Mouse (Mus musculus) embryonic facial prominence, embryonic 14.5 days (tissue): ENCODE measurements around the gene Lman2l. TPM values are rescaled to one million over a fixed set of nuclear protein-coding genes. Genes with fewer than 3 reads are reported as not detected.

Experiments used
- ATAC-seq: fragments of 200-750 bp; cut with Nextera tagmentation; 2 replicates; pipeline ENCODE4 v1.8.0; 2017; ENCODE audit warnings: low read depth, moderate number of reproducible peaks, moderate TSS enrichment
- DNase-seq: peaks from one replicate; pipeline ENCODE4 v3.0.0-alpha.2; 2015; ENCODE audit warnings: low spot score
- H3K27ac ChIP-seq: fragments of 300-500 bp; sonication (generic); replicated peaks from 2 replicates; pipeline ENCODE4 v1.5.1; 2014; ENCODE audit warnings: low read depth, mild to moderate bottlenecking, low read length, moderate library complexity
- H3K27me3 ChIP-seq: fragments of 300-500 bp; sonication (generic); replicated peaks from 2 replicates; pipeline ENCODE4 v1.6.1; 2014; ENCODE audit warnings: low read length; ENCODE audit not compliant: control insufficient read depth, insufficient read depth
- H3K36me3 ChIP-seq: fragments of 300-500 bp; sonication (generic); 2 replicates; pipeline ENCODE4 v1.6.1; 2014; ENCODE audit warnings: low read length, mixed read lengths; ENCODE audit not compliant: control insufficient read depth, insufficient read depth
- H3K4me1 ChIP-seq: fragments of 300-500 bp; sonication (generic); 2 replicates; pipeline ENCODE4 v1.6.1; 2014; ENCODE audit warnings: antibody characterized with exemption, low read length; ENCODE audit not compliant: control insufficient read depth, insufficient read depth
- H3K4me2 ChIP-seq: fragments of 300-500 bp; sonication (generic); 2 replicates; pipeline ENCODE4 v1.6.1; 2014; ENCODE audit warnings: low read depth, mild to moderate bottlenecking, low read length, moderate library complexity, mixed read lengths
- H3K4me3 ChIP-seq: fragments of 300-500 bp; sonication (generic); 2 replicates; pipeline ENCODE4 v1.5.1; 2014; ENCODE audit warnings: low read depth, mild to moderate bottlenecking, low read length
- H3K9ac ChIP-seq: fragments of 300-500 bp; sonication (generic); 2 replicates; pipeline ENCODE4 v1.6.1; 2014; ENCODE audit warnings: low read depth, mild to moderate bottlenecking, low read length, moderate library complexity, mixed read lengths
- H3K9me3 ChIP-seq: fragments of 300-500 bp; sonication (generic); 2 replicates; pipeline ENCODE4 v1.6.1; 2016; ENCODE audit warnings: low read length; ENCODE audit not compliant: control insufficient read depth
- WGBS: fragments of 180-500 bp; shearing (Covaris S2); extraction: QIAGEN DNeasy Blood & Tissue Kit; methylation state at CpG from one replicate; pipeline ENCODE4 v1.1.7; 2014; 5-methylcytosine and 5-hydroxymethylcytosine counted together
- polyA plus RNA-seq: library from polyadenylated mRNA; unstranded; fragments of >200 nt; fragmentation: Nextera tagmentation; extraction: Ambion mirVana; gene quantifications from 2 replicates; pipeline ENCODE4 v1.2.1, GENCODE M21; 2014

The Lman2l gene
- polyA plus RNA-seq, 1 experiment from 2014 or later, result 31.7 TPM

DNA sequence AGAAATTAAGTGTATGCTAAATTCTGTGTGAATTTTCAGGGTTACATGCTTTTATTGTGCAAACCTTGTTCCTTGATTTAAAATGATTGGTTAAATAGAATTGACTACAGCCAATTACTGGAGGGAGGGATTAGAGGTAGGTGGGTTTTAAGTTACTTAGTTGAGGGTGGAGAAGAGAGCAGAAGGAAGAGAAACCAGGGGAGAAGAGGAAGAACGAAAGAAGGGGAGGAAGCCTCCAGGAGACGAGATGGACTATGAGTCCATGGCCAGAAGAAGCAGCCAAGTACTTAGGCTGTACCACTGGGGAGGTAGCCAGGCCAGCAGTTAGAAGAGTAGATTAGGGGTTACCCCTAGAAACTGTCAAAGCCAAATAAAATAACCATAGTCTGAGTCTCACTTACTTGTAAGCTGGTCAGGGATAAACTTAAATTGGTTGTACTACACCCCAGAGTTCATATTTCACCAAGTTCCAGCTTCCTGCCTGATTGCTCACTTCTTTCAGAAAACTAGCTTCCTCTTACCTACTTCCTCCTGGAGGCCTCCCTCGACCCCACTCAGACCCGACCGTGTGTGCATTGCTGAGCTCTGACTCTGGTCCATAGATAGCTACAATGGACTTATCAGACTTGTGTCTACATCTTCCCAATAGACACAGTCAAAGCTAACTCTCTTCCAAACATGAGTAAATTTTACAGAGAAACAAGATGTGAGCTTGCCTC is 1.2 kb upstream of the Lman2l start:
- WGBS, result 88% methylated on average over 5 of the region's 5 CpGs
- ATAC-seq (no peak), DNase-seq (no peak)
- H3K4me2 ChIP-seq, result no peak overlapping the region
- no peak overlapping the region for H3K4me3 ChIP-seq
- H3K27ac ChIP-seq, result no peak overlapping the region
- H3K4me1 ChIP-seq, result 0 out of 2 replicates have a peak, but pooled peaks cover 5% of the 10 kb centered on the region
- peaks cover 12% of the 10 kb centered on the region; the same call in 1 of the 2 replicates for H3K36me3 ChIP-seq
- H3K27me3 ChIP-seq, result no peaks in the 10 kb centered on the region
- no peaks in the 10 kb centered on the region for H3K9me3 ChIP-seq
- no peak overlapping the region for H3K9ac ChIP-seq

DNA sequence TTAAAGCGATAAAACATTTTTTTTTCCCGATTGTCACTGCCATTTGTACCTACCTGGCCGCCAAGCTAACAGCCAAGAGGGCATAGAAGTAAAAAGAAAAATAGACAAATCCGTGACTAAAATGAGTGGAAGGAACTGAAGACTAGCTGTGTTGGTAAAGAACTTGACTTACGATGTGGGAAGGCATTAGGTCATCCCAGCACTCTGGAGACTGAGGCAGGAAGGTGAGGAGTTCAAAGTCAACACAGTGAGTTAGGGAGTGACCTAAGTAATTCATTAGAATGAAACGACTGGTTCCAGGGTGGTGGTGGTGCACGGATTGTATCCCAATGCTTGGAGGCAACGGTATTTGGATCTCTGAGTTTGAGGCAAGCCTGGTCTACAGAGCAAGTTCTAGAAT is 437 bp upstream of the Lman2l start:
- H3K9ac ChIP-seq, result no peak overlapping the region
- peak overlapping the region; percentile 59; the same call in 1 of the 2 replicates for H3K27ac ChIP-seq
- ATAC-seq, result no peak; the same call in 1 of the 2 replicates
- WGBS, result 42% methylated on average over 8 of the region's 8 CpGs
- H3K9me3 ChIP-seq, result no peaks in the 10 kb centered on the region
- H3K4me3 ChIP-seq, result peak overlapping the region; percentile 91; the same call in 1 of the 2 replicates
- no peaks in the 10 kb centered on the region for H3K27me3 ChIP-seq
- no peak for DNase-seq
- peak overlapping the region; percentile 35 for H3K4me2 ChIP-seq
- H3K4me1 ChIP-seq, result 0 out of 2 replicates have a peak, but pooled peaks cover 5% of the 10 kb centered on the region
- H3K36me3 ChIP-seq, result peaks cover 17% of the 10 kb centered on the region; the same call in 1 of the 2 replicates

DNA sequence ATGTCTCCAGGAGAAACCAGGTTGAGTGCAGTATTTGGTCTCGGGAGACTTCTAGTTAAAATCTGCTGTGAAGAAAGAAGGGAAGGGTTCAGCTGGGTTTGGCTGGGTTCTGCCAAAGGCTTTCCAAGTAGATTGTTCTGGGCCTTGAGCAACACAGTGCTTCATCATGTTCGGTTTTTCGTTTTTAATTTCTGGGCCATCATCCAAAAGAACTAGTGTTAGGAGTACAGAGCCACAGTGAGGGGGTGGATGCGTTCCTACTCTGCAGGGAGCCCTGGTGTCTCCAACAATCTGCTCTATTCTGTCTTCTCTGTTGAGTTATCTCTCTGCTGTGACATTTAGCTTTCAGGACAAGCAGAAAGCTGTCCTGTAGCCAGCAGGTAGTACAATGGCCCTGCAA is 4.0 kb downstream of the Lman2l start:
- Histone ChIP-seq H3K4me1 (0 out of 2 replicates have a peak, but pooled peaks cover 5% of the 10 kb centered on the region), H3K27ac (no peak overlapping the region), H3K9me3 (no peaks in the 10 kb centered on the region), H3K9ac (no peak overlapping the region), H3K36me3 (peaks cover 53% of the 10 kb centered on the region), H3K4me2 (no peak overlapping the region), H3K4me3 (no peak overlapping the region), H3K27me3 (no peaks in the 10 kb centered on the region)
- ATAC-seq (no peak), DNase-seq (peak; percentile 34)
- 71% methylated on average over 4 of the region's 4 CpGs for WGBS

DNA sequence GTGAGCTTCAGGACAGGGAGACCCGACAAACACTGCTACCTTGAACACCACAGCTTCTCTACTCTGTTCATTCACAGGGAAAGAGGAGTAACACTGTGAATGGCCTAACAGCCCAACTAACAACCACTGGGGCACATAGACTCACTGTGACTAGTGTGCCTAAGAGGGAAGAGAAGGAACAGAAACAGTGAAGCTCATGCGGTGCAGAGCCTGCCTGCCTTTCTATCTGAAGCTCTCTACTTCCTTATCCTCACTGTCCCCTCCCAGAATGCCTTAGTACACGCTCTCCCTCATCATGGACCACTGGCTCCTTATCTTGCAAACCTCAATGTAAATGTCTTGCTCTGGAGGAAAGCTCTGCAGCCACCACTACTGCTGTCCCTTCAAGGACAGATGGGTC is 7.8 kb downstream of the Lman2l start:
- no peak overlapping the region for H3K4me2 ChIP-seq
- no peaks in the 10 kb centered on the region for H3K9me3 ChIP-seq
- no peaks in the 10 kb centered on the region for H3K27me3 ChIP-seq
- no peak overlapping the region for H3K4me3 ChIP-seq
- no peaks in the 10 kb centered on the region for H3K4me1 ChIP-seq
- no peak overlapping the region for H3K9ac ChIP-seq
- H3K36me3 ChIP-seq, result peaks cover 82% of the 10 kb centered on the region
- WGBS, result 89% methylated on average over 3 of the region's 3 CpGs
- no peak overlapping the region for H3K27ac ChIP-seq
- ATAC-seq (no peak), DNase-seq (no peak)

DNA sequence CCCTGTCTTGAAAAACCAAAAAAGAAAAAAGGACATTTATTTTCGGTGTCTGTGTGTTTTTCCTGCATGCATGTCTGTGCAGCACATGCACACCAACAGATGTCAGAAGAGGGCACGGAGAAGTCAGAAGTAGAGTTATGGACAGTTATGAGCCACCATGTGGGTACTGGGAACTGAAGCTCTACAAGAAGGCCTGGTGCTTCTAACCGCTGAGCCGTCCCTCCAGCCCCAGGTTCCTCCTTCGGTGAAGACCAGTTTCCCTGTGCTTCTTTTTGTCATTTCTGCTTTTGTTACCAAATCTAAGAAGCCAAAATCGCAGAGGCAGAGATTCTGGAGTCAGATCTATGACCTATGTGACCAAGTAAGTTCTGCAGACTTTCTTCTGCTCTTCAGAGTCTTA is 8.6 kb downstream of the Lman2l start:
- Histone ChIP-seq H3K9ac (no peak overlapping the region), H3K27me3 (no peaks in the 10 kb centered on the region), H3K4me1 (no peaks in the 10 kb centered on the region), H3K27ac (no peak overlapping the region), H3K4me2 (no peak overlapping the region), H3K36me3 (peaks cover 83% of the 10 kb centered on the region), H3K4me3 (no peak overlapping the region), H3K9me3 (no peaks in the 10 kb centered on the region)
- ATAC-seq, result no peak
- no peak for DNase-seq
- 96% methylated on average over 6 of the region's 6 CpGs for WGBS

DNA sequence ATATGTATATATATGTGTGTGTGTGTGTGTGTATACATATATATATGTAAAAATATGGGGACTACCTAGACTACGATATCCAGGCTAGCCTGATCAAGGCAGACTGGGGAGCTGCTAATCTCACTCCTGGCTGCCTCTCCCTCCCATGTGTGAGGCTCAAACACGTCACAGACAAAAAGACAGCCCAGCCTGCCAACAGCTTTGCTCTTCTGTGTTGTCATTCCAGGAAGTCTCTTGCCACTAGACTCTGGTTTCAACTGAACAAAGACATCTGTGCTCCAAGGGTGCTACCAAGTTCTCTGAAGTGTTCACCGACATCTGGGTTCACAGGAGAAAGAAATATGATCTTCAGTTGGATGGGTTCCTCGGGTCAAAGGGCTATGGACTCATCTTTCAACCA is 10.0 kb downstream of the Lman2l start:
- ATAC-seq, result no peak
- peak; percentile 13 for DNase-seq
- peaks cover 88% of the 10 kb centered on the region for H3K36me3 ChIP-seq

DNA sequence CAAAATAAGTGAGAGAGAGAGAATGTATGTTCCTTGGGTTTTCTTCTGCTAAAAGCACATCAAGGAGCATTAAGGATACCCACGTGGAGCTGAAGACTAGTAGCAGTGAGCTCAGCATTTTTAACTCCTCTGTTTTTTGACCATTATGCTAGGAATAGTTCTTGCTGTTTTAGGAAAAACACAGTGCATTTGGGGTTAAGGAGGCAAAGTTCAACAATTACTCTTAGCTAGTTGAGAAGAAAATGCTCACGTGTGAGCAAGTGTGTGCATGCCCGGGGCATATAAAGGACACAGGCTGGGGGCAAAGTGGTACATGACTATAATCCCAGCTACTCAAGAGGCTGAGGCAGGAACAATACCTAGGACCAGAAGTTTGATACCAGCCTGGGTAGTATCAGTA is 11.5 kb downstream of the Lman2l start:
- H3K4me2 ChIP-seq, result no peak overlapping the region
- no peak overlapping the region for H3K27ac ChIP-seq
- no peaks in the 10 kb centered on the region for H3K27me3 ChIP-seq
- H3K36me3 ChIP-seq, result peaks cover 92% of the 10 kb centered on the region
- no peak for DNase-seq
- H3K4me3 ChIP-seq, result no peak overlapping the region
- no peak for ATAC-seq
- H3K4me1 ChIP-seq, result no peaks in the 10 kb centered on the region
- no peaks in the 10 kb centered on the region for H3K9me3 ChIP-seq
- WGBS, result 86% methylated on average over 3 of the region's 3 CpGs
- no peak overlapping the region for H3K9ac ChIP-seq

More for the DNA sequence above, 10.0 kb downstream of the Lman2l start:
- Histone ChIP-seq H3K27me3 (no peaks in the 10 kb centered on the region), H3K4me3 (no peak overlapping the region), H3K4me2 (no peak overlapping the region), H3K9me3 (no peaks in the 10 kb centered on the region), H3K4me1 (no peaks in the 10 kb centered on the region), H3K9ac (no peak overlapping the region), H3K27ac (no peak overlapping the region)
- 58% methylated on average over 4 of the region's 4 CpGs for WGBS

DNA sequence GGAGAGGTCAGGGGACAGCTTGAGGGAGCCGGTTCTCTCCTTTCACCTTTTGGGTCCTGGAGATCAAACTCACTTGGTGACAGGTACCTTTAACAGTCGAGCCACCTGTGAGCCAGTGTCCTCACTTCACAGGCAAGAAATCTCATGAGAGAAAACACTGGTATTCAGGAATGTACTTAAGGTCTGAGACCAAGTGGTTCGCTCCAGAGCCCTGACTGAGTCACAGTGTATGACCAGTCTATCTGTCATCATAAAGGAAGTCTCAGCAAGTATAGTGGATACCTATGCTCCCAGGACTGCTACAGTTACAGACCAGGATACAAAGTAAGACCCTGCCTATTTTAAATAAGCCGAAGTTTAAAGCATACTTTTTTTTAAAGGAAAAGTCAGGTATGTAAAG is 12.1 kb downstream of the Lman2l start:
- no peak for ATAC-seq
- no peak overlapping the region for H3K4me2 ChIP-seq
- WGBS, result 75% methylated on average over 4 of the region's 4 CpGs
- no peaks in the 10 kb centered on the region for H3K4me1 ChIP-seq
- H3K9ac ChIP-seq, result no peak overlapping the region
- H3K27me3 ChIP-seq, result no peaks in the 10 kb centered on the region
- peaks cover 92% of the 10 kb centered on the region for H3K36me3 ChIP-seq
- H3K27ac ChIP-seq, result no peak overlapping the region
- H3K4me3 ChIP-seq, result no peak overlapping the region
- no peaks in the 10 kb centered on the region for H3K9me3 ChIP-seq
- DNase-seq, result no peak

DNA sequence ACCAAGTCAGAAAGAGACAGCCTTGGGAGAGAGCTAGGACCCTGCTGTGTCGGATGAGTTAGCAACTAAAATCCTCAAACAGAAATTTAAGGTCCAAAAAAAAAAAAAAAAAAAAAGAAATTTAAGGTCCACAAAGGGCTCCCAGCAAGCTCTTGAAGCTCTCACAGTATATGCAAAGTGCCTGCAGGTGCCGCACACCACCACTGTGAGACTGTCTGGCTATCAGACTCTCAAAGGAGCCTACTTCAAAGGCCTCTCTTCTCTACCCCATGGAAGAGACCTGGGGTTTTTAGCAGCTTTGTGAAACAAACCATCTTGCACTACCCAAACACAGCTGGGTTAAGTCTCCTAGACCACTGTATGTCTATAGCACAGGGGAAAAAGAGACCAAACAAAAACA is 15.6 kb downstream of the Lman2l start:
- no peak for DNase-seq
- Histone ChIP-seq H3K27ac (no peak overlapping the region), H3K36me3 (peaks cover 94% of the 10 kb centered on the region), H3K9me3 (no peaks in the 10 kb centered on the region), H3K9ac (no peak overlapping the region), H3K4me2 (no peak overlapping the region), H3K4me1 (no peaks in the 10 kb centered on the region), H3K4me3 (no peak overlapping the region), H3K27me3 (no peaks in the 10 kb centered on the region)
- ATAC-seq, result no peak
- WGBS, result 95% methylated on average over 2 of the region's 2 CpGs
